Mouse (Mus musculus) lung, adult 2 months (tissue): ENCODE results near the gene Gm648. TPM values are rescaled to one million over a fixed set of nuclear protein-coding genes. Genes with fewer than 3 reads are reported as not detected.
"Not testable (repeated sequence)": the region's sequence is repeated elsewhere in the genome, so short reads cannot be mapped to it uniquely, and the experiment has no call there.

Experiments used
- DNase-seq: peaks from one replicate; pipeline ENCODE4 v3.0.0; 2022
- H3K4me1 ChIP-seq: fragments of 200-500 bp; 2 replicates; pipeline ENCODE4 v1.6.1; 2011; ENCODE audit warnings: low read length; ENCODE audit not compliant: control insufficient read depth, insufficient read depth
- H3K4me3 ChIP-seq: fragments of 200-500 bp; replicated peaks from 2 replicates; pipeline ENCODE3; 2011; ENCODE audit warnings: low read depth, mild to moderate bottlenecking, control low read depth, low read length; ENCODE audit errors: extremely low read depth
- CTCF ChIP-seq: fragments of 200-500 bp; IDR thresholded peaks from 2 replicates; pipeline ENCODE4 v1.5.1; 2011; ENCODE audit warnings: mild to moderate bottlenecking, low read length, control low read depth; ENCODE audit not compliant: insufficient read depth
- POLR2A ChIP-seq: fragments of 200-500 bp; IDR thresholded peaks from 2 replicates; pipeline ENCODE4 v1.6.1; 2011; ENCODE audit warnings: low read depth, mild to moderate bottlenecking, control low read depth, low read length, borderline replicate concordance; ENCODE audit errors: extremely low read depth
- WGBS: fragments of 180-500 bp; shearing (Covaris S2); methylation state at CpG from one replicate; pipeline ENCODE4 v1.1.7; 2018; 5-methylcytosine and 5-hydroxymethylcytosine counted together
- polyA plus RNA-seq: library from polyadenylated mRNA; depleted of rRNA; stranded (reverse); fragments of >200 nt; gene quantifications from 2 replicates; pipeline ENCODE4 v1.2.3, GENCODE M21; 2012; rRNA removed

The Gm648 gene
- not detected in 2 replicates for polyA plus RNA-seq

- WGBS, result 80% methylated on average over 7 of the region's 7 CpGs
- no peak within 1 kb of the TSS for H3K4me3 ChIP-seq
- DNase-seq, result no peak
- no peak for TF ChIP-seq POLR2A
- TF ChIP-seq CTCF, result no peak
- no peaks in the 10 kb centered on the region for H3K4me1 ChIP-seq
Observed at GRCm38 (mm10) chrX:56549506-56549905, at the start of gene Gm648. Gm648 (minus strand) TSS chrX:56549606.

- 27% methylated on average over 43 of the region's 44 CpGs for WGBS
- peak; percentile 60; the same call in 1 of the 2 replicates for TF ChIP-seq POLR2A
- TF ChIP-seq CTCF, result no peak
- Histone ChIP-seq H3K4me1 (peaks cover 2% of the 10 kb centered on the region), H3K4me3 (peak within 1 kb of the TSS; percentile 89)
- peak; percentile 83 for DNase-seq
Observed at GRCm38 (mm10) chrX:56597887-56598640, 48.7 kb upstream of the Gm648 start, which contains the start of gene Mmgt1. Mmgt1 (minus strand) TSS chrX:56598069.

GRCm38 (mm10) chrX:56597219-56597886 lies 47.9 kb upstream of the Gm648 start:
- peaks cover 2% of the 10 kb centered on the region for H3K4me1 ChIP-seq
- H3K4me3 ChIP-seq, result peak overlapping the region; percentile 89
- 20% methylated on average over 25 of the region's 25 CpGs for WGBS
- TF ChIP-seq POLR2A (no peak), CTCF (0 out of 2 replicates have a peak, but pooled peaks have one; percentile 25)
- no peak for DNase-seq

DNA sequence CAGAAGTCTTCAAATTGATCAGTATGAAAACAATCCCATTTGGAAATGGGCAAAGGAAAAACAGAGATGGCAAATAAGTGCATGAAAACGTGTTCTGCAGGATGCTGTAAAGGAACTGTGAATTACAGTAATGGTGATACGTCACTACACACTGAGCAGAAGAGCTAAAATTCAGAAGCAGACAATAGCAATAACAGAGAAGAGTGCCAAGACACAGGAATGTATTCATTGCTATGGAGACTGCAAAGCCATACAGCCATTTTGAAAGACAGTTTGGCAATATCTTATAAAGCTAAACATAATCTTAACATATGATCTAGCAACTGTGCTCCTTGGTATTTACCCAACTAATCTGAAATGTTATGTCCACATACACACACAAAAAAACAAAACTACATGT lies 28.8 kb upstream of the Gm648 start:
- 67% methylated on average over 2 of the region's 2 CpGs for WGBS
- TF ChIP-seq CTCF (no peak), POLR2A (no peak)
- Histone ChIP-seq H3K4me3 (no peak overlapping the region), H3K4me1 (no peaks in the 10 kb centered on the region)
- no peak for DNase-seq

DNA sequence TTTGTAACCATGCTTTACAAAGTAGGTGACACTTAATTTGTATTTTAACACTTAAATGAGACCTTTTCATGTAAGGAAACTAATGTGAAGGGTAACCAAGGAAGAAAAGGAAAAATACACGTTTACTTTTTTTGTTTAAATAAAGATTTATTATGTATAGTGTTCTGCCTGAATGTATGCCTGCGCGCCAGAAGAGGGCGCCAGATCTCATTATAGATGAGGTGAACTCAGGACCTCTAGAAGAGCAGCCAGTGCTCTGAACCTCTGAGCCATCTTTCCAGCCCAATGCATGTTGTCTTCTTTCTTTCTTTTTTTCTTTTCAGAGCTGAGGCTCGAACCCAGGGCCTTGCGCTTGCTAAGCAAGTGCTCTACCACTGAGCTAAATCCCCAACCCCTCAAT lies 23.1 kb upstream of the Gm648 start:
- H3K4me1 ChIP-seq, result no peaks in the 10 kb centered on the region
- peak; percentile 9 for DNase-seq
- WGBS, result 26% methylated on average over 6 of the region's 6 CpGs
- H3K4me3 ChIP-seq, result no peak overlapping the region
- TF ChIP-seq POLR2A (no peak), CTCF (peak; percentile 48)

- Histone ChIP-seq H3K4me1 (no peaks in the 10 kb centered on the region), H3K4me3 (no peak overlapping the region)
- DNase-seq, result no peak
- WGBS, result 73% methylated on average over 3 of the region's 3 CpGs
- TF ChIP-seq CTCF (no peak), POLR2A (no peak)
Observed at GRCm38 (mm10) chrX:56553584-56553983, 4.2 kb upstream of the Gm648 start.

DNA sequence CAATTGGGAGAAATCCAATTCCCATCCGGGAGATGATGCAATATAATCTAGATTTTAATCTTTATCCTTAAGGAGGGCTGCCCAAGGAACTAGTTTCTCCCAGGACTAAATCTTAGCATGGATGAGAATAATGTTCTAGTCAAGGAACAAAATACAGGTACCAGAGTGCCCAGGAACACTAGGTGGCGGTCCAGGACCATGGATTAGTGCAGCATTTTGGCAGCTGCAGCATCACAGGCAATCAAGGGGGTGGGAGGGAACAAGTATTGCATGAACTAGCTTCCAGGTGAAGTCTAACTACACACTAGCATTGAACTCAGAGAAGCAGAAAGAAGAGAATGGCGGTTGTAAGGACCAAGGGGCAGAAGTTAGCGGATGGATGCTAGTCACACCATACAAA lies 12.2 kb downstream of the Gm648 start:
- DNase-seq, result peak; percentile 5
- 46% methylated on average over 4 of the region's 4 CpGs for WGBS
- no peak overlapping the region for H3K4me3 ChIP-seq
- peak; percentile 39; the same call in 1 of the 2 replicates for TF ChIP-seq CTCF
- TF ChIP-seq POLR2A, result no peak
- H3K4me1 ChIP-seq, result no peaks in the 10 kb centered on the region

DNA sequence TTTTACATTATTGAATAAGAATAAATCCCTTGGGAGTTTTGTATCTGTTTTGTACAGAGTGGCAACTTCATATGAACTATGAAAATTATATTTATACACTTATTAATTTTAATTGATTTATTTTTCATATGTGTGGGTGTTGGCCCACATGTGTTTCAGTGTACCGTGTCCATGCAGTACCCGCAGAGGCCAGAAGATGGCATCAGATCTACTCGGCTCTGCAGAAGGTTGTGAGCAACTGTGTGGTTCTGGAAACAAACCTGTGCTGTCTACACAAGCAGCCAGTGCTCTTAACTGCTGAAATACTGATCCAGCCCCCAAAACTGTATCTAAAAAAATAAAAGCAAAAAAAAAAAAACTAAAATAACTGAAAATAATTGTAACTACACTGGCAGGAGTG lies 18.1 kb downstream of the Gm648 start:
- TF ChIP-seq POLR2A, result no peak
- peak; percentile 76 for TF ChIP-seq CTCF
- 12% methylated on average over 3 of the region's 3 CpGs for WGBS
- Histone ChIP-seq H3K4me3 (no peak overlapping the region), H3K4me1 (no peaks in the 10 kb centered on the region)
- peak; percentile 55 for DNase-seq

GRCm38 (mm10) chrX:56524442-56524841 lies 25.0 kb downstream of the Gm648 start, which contains the start of gene Gm10477:
Gm10477 (plus strand) TSS chrX:56524742.
- not testable (repeated sequence) for H3K4me1 ChIP-seq, H3K4me3 ChIP-seq, DNase-seq
- WGBS, result 77% methylated on average over 6 of the region's 6 CpGs

DNA sequence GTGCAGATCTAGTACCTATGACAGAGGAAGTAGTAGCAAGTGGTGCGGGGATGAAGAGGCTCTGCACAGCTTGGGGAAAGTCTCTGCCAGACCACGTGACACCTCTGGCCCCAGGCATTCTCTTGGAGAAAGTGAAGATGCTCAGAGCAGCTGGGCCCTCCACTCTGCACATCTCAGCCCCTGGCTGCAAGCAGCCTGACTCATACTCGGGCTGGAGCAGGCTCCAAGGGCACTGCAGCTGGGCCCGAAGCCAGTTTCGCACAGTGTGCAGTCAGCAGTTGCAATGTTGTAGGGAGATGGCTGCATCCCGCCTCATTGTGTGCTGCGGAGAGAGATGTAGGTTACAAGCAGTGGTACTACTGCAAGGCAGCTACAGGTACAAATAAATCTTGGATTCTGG lies 52.2 kb downstream of the Gm648 start:
- no peak for DNase-seq
- 79% methylated on average over 7 of the region's 7 CpGs for WGBS
- TF ChIP-seq POLR2A (no peak), CTCF (no peak)
- no peaks in the 10 kb centered on the region for H3K4me1 ChIP-seq
- H3K4me3 ChIP-seq, result no peak overlapping the region

Other genes starting within 250 kb of the Gm648 start
- 0.23 and 0.63 TPM in 2 replicates for gene Zfp449, start 203.2 kb downstream of the Gm648 start, polyA plus RNA-seq
- gene Smim10l2a, start 175.0 kb downstream of the Gm648 start, polyA plus RNA-seq, result 1.1 and 1.4 TPM in 2 replicates
- gene Gm2174, start 101.6 kb downstream of the Gm648 start, polyA plus RNA-seq, result not detected in 2 replicates
- gene Ints6l, start 94.7 kb downstream of the Gm648 start, polyA plus RNA-seq, result 15.4 and 24.4 TPM in 2 replicates
- not detected in 2 replicates for gene Gm10477, start 24.9 kb downstream of the Gm648 start, polyA plus RNA-seq
- 5.0 and 8.3 TPM in 2 replicates for gene Mmgt1, start 48.5 kb upstream of the Gm648 start, polyA plus RNA-seq
- gene Slc9a6, start 60.2 kb upstream of the Gm648 start, polyA plus RNA-seq, result 29.7 and 29.9 TPM in 2 replicates
- 559 and 762 TPM in 2 replicates for gene Fhl1, start 182.2 kb upstream of the Gm648 start, polyA plus RNA-seq